Mouse (Mus musculus) hindbrain, embryonic 16.5 days (tissue): ENCODE measurements around the gene Arl6ip1. TPM values are rescaled to one million over a fixed set of nuclear protein-coding genes. Genes with fewer than 3 reads are reported as not detected.

Experiments used
- polyA plus RNA-seq: library from polyadenylated mRNA; unstranded; fragments of >200 nt; fragmentation: Nextera tagmentation; extraction: Ambion mirVana; gene quantifications from 2 replicates; pipeline ENCODE4 v1.2.1, GENCODE M21; 2015

Gene Arl6ip1
- polyA plus RNA-seq, 1 experiment from 2014 or later, result 635 TPM

Other genes with a start within 250 kb of the Arl6ip1 start
- 313 and 317 TPM in 2 replicates for gene Rps15a, start 13.5 kb downstream of the Arl6ip1 start, polyA plus RNA-seq
- gene Smg1, start 114.0 kb upstream of the Arl6ip1 start, polyA plus RNA-seq, result 13.7 and 16.9 TPM in 2 replicates